Mouse (Mus musculus) megakaryocyte, embryonic 14.5 days (primary cell): Measurements from ENCODE around the gene Nln. TPM values are rescaled to one million over a fixed set of nuclear protein-coding genes. Genes with fewer than 3 reads are reported as not detected.
A peak's percentile ranks its signal among the peaks of the same experiment; 100 is the strongest.

ENCODE experiments used
- H3K27me3 ChIP-seq: replicated peaks from 2 replicates; pipeline ENCODE3; 2012; ENCODE audit warnings: inconsistent platforms
- H3K36me3 ChIP-seq: replicated peaks from 2 replicates; pipeline ENCODE3; 2012; ENCODE audit warnings: low read length, inconsistent platforms, mixed read lengths
- H3K4me1 ChIP-seq: 2 replicates; pipeline ENCODE4 v1.6.1; 2012; ENCODE audit warnings: inconsistent platforms
- H3K4me3 ChIP-seq: replicated peaks from 2 replicates; pipeline ENCODE3; 2012; ENCODE audit warnings: moderate library complexity, mild to moderate bottlenecking, inconsistent platforms
- H3K9me3 ChIP-seq: 2 replicates; pipeline ENCODE4 v1.6.1; 2012; ENCODE audit warnings: inconsistent platforms
- FLI1 ChIP-seq: IDR thresholded peaks from 2 replicates; pipeline ENCODE4 v1.6.1; 2012; ENCODE audit warnings: low read length, inconsistent platforms, mixed read lengths
- GATA1 ChIP-seq: IDR thresholded peaks from 3 replicates; pipeline ENCODE4 v1.6.1; 2012; ENCODE audit warnings: mixed read lengths, low read length, inconsistent platforms, borderline replicate concordance
- polyA plus RNA-seq: library from polyadenylated mRNA; stranded (reverse); fragments of >175 nt; gene quantifications from 2 replicates; pipeline ENCODE4 v1.2.3, GENCODE M21; 2012; ENCODE audit warnings: low replicate concordance; ENCODE audit not compliant: insufficient read depth

Gene Nln
- 3.5 and 11.1 TPM in 2 replicates for polyA plus RNA-seq

DNA sequence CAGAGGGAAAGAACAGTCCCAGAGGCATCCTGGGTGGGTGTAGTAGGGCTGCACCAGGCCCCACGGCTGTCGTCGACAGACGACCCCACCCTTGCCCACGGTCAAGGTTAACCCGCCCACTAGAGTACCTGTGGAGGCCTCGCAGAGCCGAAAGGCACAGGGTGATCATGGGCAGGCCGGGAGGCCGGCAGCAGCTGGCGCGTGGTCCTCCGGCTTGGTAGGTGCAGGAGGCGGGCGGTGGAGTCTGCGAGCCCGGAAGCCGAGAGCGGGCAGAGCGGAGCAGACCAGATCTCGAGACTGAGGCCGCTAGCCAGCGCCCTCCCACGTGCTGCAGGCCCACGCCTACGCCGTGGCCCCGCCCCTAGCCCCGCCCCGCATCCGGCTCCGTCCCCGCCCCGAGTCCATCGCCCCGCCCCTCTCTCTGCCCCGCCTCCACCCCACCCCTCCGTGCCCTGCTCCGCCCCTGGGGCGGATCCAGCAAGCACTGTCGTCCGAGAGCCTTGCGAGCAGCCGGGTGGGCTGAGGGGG is at the start of gene Nln, which contains the start of gene Sgtb:
Nln (minus strand) TSS at position 327 of the 528 bp plus-strand sequence.
Sgtb (plus strand) TSS at position 454 of the 528 bp plus-strand sequence.
- Histone ChIP-seq H3K4me3 (peak within 1 kb of the TSS; percentile 96), H3K36me3 (peaks cover 31% of the 10 kb centered on the region), H3K27me3 (peaks cover 15% of the 10 kb centered on the region), H3K4me1 (peaks cover 11% of the 10 kb centered on the region), H3K9me3 (peaks cover 4% of the 10 kb centered on the region; the same call in 1 of the 2 replicates)
- TF ChIP-seq FLI1 (no peak), GATA1 (no peak)

DNA sequence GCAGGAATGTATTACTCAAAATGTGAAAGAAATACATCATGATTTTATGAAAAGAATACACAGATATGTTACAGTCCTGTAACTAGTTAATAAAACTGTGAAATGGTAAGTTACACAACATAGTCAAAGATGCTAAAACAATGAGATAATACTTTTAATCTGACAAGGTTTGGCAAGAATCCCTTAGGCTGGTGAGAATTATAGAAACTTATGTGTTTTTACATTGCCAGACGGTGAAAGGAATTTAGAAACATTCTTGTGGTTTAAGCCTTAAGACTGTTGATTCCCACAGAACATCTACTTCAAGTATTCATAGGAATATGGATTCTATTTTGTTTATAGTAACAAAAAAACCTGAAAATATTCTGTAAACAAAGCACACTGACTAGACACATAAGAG is 46.3 kb upstream of the Nln start:
- H3K27me3 ChIP-seq, result no peaks in the 10 kb centered on the region
- no peak for TF ChIP-seq GATA1
- TF ChIP-seq FLI1, result no peak
- H3K4me3 ChIP-seq, result no peak overlapping the region
- H3K9me3 ChIP-seq, result no peaks in the 10 kb centered on the region
- H3K36me3 ChIP-seq, result peaks cover 85% of the 10 kb centered on the region
- H3K4me1 ChIP-seq, result peaks cover 3% of the 10 kb centered on the region; the same call in 1 of the 2 replicates

DNA sequence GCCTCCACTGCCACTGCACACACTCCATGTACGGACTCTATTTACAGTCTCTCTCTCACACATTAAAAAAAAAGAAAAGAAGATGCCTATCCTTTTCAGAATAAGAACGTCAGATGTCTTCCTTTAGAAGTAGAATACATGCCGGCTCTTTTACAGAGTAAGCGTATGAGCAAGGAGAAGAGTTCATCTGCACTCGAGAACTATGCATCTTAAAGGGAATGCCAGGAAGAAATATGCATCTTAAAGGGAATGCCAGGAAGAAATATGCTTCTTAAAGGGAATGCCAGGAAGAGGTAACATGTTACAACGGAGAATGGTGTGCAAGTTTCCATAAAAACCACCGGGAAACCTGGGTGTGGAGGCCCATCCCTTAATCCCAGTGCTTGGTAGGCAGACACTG is 45.7 kb upstream of the Nln start:
- no peaks in the 10 kb centered on the region for H3K27me3 ChIP-seq
- no peaks in the 10 kb centered on the region for H3K9me3 ChIP-seq
- peaks cover 3% of the 10 kb centered on the region; the same call in 1 of the 2 replicates for H3K4me1 ChIP-seq
- no peak overlapping the region for H3K4me3 ChIP-seq
- H3K36me3 ChIP-seq, result peaks cover 86% of the 10 kb centered on the region
- TF ChIP-seq GATA1, result no peak
- no peak for TF ChIP-seq FLI1

DNA sequence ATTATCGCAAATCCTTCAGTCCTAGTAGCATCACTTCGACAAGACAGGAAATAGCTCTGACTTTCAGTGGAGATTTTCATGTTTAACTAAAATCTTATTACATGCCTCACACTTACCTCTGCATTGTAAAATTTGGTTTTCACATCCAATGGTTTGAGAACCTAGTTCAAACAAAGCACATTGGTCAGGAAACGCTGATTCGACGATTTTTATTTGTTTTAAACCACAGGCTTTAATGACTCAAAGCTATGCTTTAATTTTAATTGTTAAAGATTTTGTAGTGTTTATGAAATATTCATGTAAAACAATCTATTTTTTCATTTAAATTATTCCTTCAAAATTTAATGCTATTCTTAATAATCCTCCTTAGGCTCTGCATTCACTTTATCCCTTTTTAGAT is 44.8 kb upstream of the Nln start:
- TF ChIP-seq FLI1 (no peak), GATA1 (no peak)

DNA sequence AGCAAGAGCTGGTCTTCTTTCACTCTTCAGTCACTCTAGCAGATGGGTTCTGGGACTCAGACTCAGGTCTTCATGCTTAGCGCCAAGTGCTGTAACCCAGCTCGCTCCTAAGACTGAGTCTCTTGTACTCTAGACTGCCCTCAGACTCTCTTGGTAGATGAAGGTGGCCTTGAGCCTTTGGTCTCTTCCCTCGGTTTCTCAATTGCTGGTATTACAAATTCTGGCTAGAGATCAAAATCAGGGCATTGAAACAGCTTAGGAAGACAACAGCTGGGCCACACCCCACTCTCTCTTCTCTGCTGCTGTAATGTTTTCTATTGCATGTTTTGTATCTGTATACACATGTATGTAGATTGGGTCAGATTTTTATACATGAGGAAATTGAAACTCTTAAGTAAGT is 36.2 kb upstream of the Nln start:
- Histone ChIP-seq H3K36me3 (peaks cover 94% of the 10 kb centered on the region), H3K27me3 (no peaks in the 10 kb centered on the region), H3K4me1 (no peaks in the 10 kb centered on the region), H3K9me3 (no peaks in the 10 kb centered on the region), H3K4me3 (no peak overlapping the region)
- TF ChIP-seq FLI1, result no peak
- TF ChIP-seq GATA1, result no peak

More for the DNA sequence above, 44.8 kb upstream of the Nln start:
- Histone ChIP-seq H3K4me1 (peaks cover 3% of the 10 kb centered on the region; the same call in 1 of the 2 replicates), H3K4me3 (no peak overlapping the region), H3K9me3 (no peaks in the 10 kb centered on the region), H3K36me3 (peaks cover 85% of the 10 kb centered on the region), H3K27me3 (no peaks in the 10 kb centered on the region)

DNA sequence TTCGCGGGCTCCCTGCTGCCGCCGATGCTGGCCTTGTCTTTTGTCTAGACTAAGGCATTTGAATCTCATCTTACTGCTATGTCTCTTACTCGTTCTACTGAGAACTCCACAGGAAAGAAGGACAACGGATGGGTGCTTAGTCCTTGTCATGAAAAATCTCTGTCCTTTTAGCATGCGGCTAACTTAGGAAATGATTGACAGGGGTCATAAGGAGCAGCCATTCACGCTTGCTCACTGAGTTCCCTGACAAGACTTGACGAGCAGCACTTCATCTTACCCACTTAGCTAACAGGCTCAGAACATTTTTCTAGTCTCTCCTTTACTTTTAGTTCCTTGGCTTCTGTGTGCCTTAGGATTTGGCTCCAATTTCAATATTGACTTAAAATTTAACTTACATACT is 35.5 kb upstream of the Nln start:
- Histone ChIP-seq H3K4me3 (no peak overlapping the region), H3K36me3 (peaks cover 92% of the 10 kb centered on the region), H3K9me3 (no peaks in the 10 kb centered on the region), H3K27me3 (no peaks in the 10 kb centered on the region), H3K4me1 (peaks cover 4% of the 10 kb centered on the region)
- TF ChIP-seq FLI1, result no peak
- TF ChIP-seq GATA1, result no peak

DNA sequence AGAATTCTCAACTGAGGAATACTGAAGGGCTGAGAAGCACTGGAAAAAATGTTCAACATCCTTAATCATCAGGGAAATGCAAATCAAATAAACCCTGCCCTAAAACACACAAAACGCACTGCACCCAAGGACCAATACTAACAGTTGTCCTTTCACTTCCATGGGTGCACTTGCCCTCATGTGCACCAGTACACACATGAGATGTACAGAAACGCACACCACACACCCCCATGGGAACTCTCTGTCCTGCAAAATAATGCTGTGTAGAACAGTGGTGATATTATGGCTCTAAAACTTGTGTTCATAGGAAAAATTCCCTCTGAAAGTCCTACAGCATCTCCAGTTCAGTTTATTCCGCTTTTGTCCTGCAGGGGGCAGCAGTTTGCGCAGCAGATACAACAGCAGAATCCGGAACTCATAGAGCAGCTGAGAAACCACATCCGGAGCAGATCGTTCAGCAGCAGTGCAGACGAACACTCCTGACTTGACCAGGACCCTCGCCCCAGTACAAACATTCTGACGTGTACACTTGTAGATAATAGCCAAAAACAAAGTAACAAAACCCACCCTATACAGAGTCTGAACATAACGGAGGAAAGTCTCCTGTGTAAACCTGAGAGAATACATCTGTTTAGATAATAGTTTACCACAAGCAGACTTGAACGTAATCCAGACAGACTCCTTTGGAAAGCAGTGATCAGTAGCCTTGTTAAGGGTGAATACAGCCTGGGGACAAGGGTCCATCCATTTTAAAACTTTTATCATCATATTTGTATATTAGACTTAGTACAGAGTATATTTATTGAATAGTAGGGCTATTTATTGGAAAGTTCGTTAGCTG is 30.2 kb upstream of the Nln start:
- Histone ChIP-seq H3K9me3 (no peaks in the 10 kb centered on the region), H3K36me3 (peaks cover 42% of the 10 kb centered on the region), H3K27me3 (no peaks in the 10 kb centered on the region), H3K4me3 (peak overlapping the region; percentile 90), H3K4me1 (peaks cover 11% of the 10 kb centered on the region)
- TF ChIP-seq FLI1 (peak; percentile 22; the same call in 1 of the 2 replicates), GATA1 (no peak)

DNA sequence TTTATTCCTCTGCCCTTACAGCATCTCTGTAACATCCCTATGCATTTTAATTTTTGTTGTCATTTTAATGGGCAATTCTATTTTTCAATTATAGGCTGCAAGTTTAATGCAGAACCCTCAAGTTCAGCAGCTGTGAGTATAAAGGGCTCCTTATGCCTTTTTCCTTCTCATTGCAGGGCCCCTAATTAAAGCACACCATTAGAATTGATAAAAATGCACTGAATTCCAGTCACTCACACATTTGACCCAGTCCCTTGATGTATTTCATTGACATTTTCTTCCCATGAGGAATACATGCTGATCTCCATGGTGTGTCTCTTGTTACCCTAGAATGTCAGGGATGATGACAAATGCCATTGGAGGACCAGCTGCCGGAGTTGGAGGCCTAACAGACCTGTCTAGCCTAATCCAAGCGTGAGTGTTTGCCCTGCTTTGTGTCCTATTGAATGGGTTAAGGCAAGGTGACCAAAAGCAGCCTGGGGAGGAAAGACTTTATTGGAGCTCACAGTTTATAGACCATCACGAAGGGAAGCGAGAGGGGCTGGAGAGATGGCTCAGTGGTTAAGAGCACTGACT is 25.2 kb upstream of the Nln start:
- Histone ChIP-seq H3K4me1 (peaks cover 4% of the 10 kb centered on the region), H3K9me3 (no peaks in the 10 kb centered on the region), H3K4me3 (no peak overlapping the region), H3K27me3 (no peaks in the 10 kb centered on the region), H3K36me3 (no peaks in the 10 kb centered on the region)
- no peak for TF ChIP-seq FLI1
- TF ChIP-seq GATA1, result no peak

DNA sequence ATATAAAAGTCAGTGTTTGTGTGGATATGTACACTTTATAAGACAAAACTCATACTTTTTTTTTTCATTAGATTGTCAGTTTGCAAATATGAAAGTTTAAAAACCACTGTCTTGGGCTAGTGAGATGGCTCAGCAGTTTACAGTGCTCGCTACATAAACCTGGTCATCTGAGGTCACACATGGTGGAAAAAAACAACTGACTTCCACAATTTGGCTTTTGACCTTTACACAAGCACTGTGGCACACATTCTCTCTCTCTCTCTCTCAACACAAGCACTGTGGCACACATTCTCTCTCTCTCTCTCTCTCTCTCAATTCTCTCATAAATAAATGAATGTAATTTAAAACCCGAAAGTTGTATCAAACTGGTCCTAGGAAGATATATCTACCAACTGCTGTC is 23.1 kb upstream of the Nln start:
- Histone ChIP-seq H3K36me3 (no peaks in the 10 kb centered on the region), H3K27me3 (no peaks in the 10 kb centered on the region), H3K4me1 (no peaks in the 10 kb centered on the region), H3K4me3 (no peak overlapping the region), H3K9me3 (no peaks in the 10 kb centered on the region)
- TF ChIP-seq GATA1 (no peak), FLI1 (no peak)
